Mouse (Mus musculus): ENCODE measurements around the gene Wdtc1. TPM values are rescaled to one million over a fixed set of nuclear protein-coding genes. Genes with fewer than 3 reads are reported as not detected.

The Wdtc1 gene
- total RNA-seq, 1 experiment: 91.8 TPM

DNA sequence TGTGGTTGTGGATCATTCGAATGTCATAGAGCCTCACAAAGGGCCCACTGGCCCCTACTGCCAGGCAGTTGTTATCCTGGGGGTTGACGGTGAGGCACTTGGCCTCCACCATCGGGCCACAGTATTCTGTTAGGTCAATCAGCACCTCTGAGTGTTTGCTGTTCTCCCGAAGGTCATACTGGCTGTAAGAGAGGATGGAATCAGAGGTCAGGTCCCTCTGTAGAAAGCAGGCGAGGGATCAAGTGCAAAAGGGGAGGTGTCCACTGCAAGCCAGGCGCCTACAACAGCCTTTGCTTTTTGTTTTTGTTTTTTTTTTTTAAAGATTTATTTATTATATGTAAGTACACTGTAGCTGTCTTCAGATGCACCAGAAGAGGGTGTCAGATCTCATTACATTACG is 47.5 kb downstream of the Wdtc1 start:
- Histone ChIP-seq H3K9me3 (ENCODE audit: control insufficient read depth, insufficient read depth, low read depth, low read length) (no peaks in the 10 kb centered on the region), H3K4me3 (ENCODE audit: insufficient read depth in 1 of 2, low read depth in 1 of 2, low read length in 2 of 2, poor library complexity in 1 of 2, severe bottlenecking in 1 of 2) (no peak overlapping the region), H3K27ac (ENCODE audit: insufficient read depth, low read depth, low read length, poor library complexity, severe bottlenecking) (no peak overlapping the region), H3K9ac (ENCODE audit: insufficient read depth, low read depth, low read length, poor library complexity, severe bottlenecking) (no peak overlapping the region), H3K4me1 (ENCODE audit: control insufficient read depth in 2 of 2, insufficient read depth in 2 of 2, low read length in 2 of 2, poor library complexity in 1 of 2) (no peaks in the 10 kb centered on the region), H3K36me3 (ENCODE audit: control insufficient read depth, insufficient read depth, low read length, poor library complexity, severe bottlenecking) (peaks cover 46% of the 10 kb centered on the region)
- TF ChIP-seq MAFK (IDR thresholded peaks at IDR 0.05; ENCODE audit: insufficient read depth, low read depth, low read length) (no peak), CHD2 (IDR thresholded peaks at IDR 0.05; ENCODE audit: low read depth, low read length) (no peak), ZC3H11A (IDR thresholded peaks at IDR 0.05; ENCODE audit: borderline replicate concordance, low read depth, low read length) (no peak), ZNF384 (IDR thresholded peaks at IDR 0.05; ENCODE audit: low read depth, low read length) (no peak), HCFC1 (IDR thresholded peaks at IDR 0.05; ENCODE audit: borderline replicate concordance, insufficient read depth, low read length) (no peak)
- in situ Hi-C loops (cut with MboI; ENCODE audit: low sequenced_read_pairs in 2 of 2, unreplicated experiment in 2 of 2): loop anchor here in 1 of 2 experiments (10.0 kb wide), 1 partner anchor 301 kb away; no protein-coding TSS in a partner anchor
- no peak for DNase-seq (ENCODE audit: low read depth, low spot score)

DNA sequence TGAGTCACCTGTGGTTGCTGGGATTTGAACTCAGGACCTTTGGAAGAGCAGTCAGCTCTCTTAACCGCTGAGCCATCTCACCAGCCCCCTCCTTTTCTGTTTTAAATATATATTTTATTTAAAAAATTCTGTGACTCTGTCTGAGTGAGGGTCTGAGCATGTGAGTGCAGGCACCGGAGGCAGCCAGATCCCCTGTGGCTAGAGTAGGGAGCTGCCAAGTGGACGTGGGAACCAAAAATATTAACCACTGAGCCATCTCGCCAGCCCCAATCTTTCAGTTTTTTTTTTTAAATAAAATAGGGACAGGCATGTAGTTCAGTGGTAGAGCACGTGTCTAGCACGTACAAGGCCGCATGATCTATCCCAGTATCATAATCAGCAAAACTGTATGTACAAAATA is 48.5 kb downstream of the Wdtc1 start:
- Histone ChIP-seq H3K4me1 (ENCODE audit: control insufficient read depth in 2 of 2, insufficient read depth in 2 of 2, low read length in 2 of 2, poor library complexity in 1 of 2) (no peaks in the 10 kb centered on the region; a peak in 1 of 4 replicates), H3K27ac (ENCODE audit: insufficient read depth, low read depth, low read length, poor library complexity, severe bottlenecking) (no peak overlapping the region), H3K9ac (ENCODE audit: insufficient read depth, low read depth, low read length, poor library complexity, severe bottlenecking) (no peak overlapping the region), H3K9me3 (ENCODE audit: control insufficient read depth, insufficient read depth, low read depth, low read length) (no peaks in the 10 kb centered on the region), H3K4me3 (ENCODE audit: insufficient read depth in 1 of 2, low read depth in 1 of 2, low read length in 2 of 2, poor library complexity in 1 of 2, severe bottlenecking in 1 of 2) (no peak overlapping the region), H3K36me3 (ENCODE audit: control insufficient read depth, insufficient read depth, low read length, poor library complexity, severe bottlenecking) (peaks cover 56% of the 10 kb centered on the region)
- in situ Hi-C loops (cut with MboI; ENCODE audit: low sequenced_read_pairs in 2 of 2, unreplicated experiment in 2 of 2): loop anchor here in 1 of 2 experiments (5.0 to 10.0 kb wide), 2 partner anchors 87 to 300 kb away; no protein-coding TSS in a partner anchor
- TF ChIP-seq ZNF384 (IDR thresholded peaks at IDR 0.05; ENCODE audit: low read depth, low read length) (no peak), HCFC1 (IDR thresholded peaks at IDR 0.05; ENCODE audit: borderline replicate concordance, insufficient read depth, low read length) (no peak), CHD2 (IDR thresholded peaks at IDR 0.05; ENCODE audit: low read depth, low read length) (no peak), ZC3H11A (IDR thresholded peaks at IDR 0.05; ENCODE audit: borderline replicate concordance, low read depth, low read length) (no peak), MAFK (IDR thresholded peaks at IDR 0.05; ENCODE audit: insufficient read depth, low read depth, low read length) (no peak)
- no peak for DNase-seq (ENCODE audit: low read depth, low spot score)

DNA sequence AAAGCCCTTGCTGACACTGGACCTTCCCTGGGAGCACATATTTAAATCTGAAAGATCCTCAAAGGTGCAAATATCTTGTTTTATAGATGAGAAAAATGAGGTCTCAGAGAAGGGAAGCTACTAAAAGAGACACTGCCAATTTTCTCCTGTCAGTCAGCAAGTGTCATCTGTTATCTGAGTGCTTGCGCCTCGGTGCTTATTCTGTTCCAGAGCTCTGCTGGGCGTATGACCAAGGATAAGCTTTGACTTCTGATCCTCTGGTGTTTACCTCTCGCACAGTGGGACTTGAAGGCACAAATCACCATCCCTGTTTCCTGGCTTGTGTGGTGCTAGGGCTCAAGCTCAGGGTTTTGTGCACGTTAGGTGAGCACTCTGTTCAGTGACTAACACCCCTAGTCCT is 50.6 kb downstream of the Wdtc1 start:
- no peak for DNase-seq (ENCODE audit: low read depth, low spot score)
- Histone ChIP-seq H3K4me3 (ENCODE audit: insufficient read depth in 1 of 2, low read depth in 1 of 2, low read length in 2 of 2, poor library complexity in 1 of 2, severe bottlenecking in 1 of 2) (no peak overlapping the region), H3K27ac (ENCODE audit: insufficient read depth, low read depth, low read length, poor library complexity, severe bottlenecking) (no peak overlapping the region), H3K9ac (ENCODE audit: insufficient read depth, low read depth, low read length, poor library complexity, severe bottlenecking) (no peak overlapping the region), H3K9me3 (ENCODE audit: control insufficient read depth, insufficient read depth, low read depth, low read length) (no peaks in the 10 kb centered on the region), H3K4me1 (ENCODE audit: control insufficient read depth in 2 of 2, insufficient read depth in 2 of 2, low read length in 2 of 2, poor library complexity in 1 of 2) (peaks cover 0 to 2% of the 10 kb centered on the region in 2 experiments; a peak in 1 of 4 replicates), H3K36me3 (ENCODE audit: control insufficient read depth, insufficient read depth, low read length, poor library complexity, severe bottlenecking) (peaks cover 63% of the 10 kb centered on the region)
- no peak for TF ChIP-seq ZC3H11A (IDR thresholded peaks at IDR 0.05; ENCODE audit: borderline replicate concordance, low read depth, low read length)
- TF ChIP-seq CHD2 (IDR thresholded peaks at IDR 0.05; ENCODE audit: low read depth, low read length): no peak
- no peak for TF ChIP-seq ZNF384 (IDR thresholded peaks at IDR 0.05; ENCODE audit: low read depth, low read length)
- TF ChIP-seq HCFC1 (IDR thresholded peaks at IDR 0.05; ENCODE audit: borderline replicate concordance, insufficient read depth, low read length): no peak
- no peak for TF ChIP-seq MAFK (IDR thresholded peaks at IDR 0.05; ENCODE audit: insufficient read depth, low read depth, low read length)
- in situ Hi-C loops (cut with MboI; ENCODE audit: low sequenced_read_pairs in 2 of 2, unreplicated experiment in 2 of 2): loop anchor here in 1 of 2 experiments (5.0 to 10.0 kb wide), 2 partner anchors 85 to 298 kb away; no protein-coding TSS in a partner anchor

DNA sequence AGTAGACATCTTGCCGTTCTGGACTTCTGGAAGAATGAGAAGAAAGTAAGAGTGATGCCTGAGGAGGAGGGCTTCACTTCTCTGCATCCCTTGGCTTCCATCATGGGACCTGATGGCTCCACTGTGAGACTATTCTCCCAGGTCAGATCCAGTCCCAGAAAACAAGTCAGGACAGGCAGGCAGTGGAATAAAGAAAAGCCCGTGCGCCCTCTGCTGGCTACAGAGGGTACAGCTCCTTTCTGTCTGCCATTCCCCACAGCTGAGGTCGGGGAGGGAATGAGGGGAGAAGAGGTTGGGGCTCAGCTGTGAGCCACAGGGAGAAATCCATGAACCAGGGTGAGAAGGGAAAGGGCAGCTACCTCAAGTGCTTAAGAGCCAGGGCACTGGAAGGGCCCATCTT is 51.5 kb downstream of the Wdtc1 start:
- Histone ChIP-seq H3K9ac (ENCODE audit: insufficient read depth, low read depth, low read length, poor library complexity, severe bottlenecking) (no peak overlapping the region), H3K27ac (ENCODE audit: insufficient read depth, low read depth, low read length, poor library complexity, severe bottlenecking) (no peak overlapping the region), H3K9me3 (ENCODE audit: control insufficient read depth, insufficient read depth, low read depth, low read length) (no peaks in the 10 kb centered on the region), H3K36me3 (ENCODE audit: control insufficient read depth, insufficient read depth, low read length, poor library complexity, severe bottlenecking) (peaks cover 71% of the 10 kb centered on the region), H3K4me1 (ENCODE audit: control insufficient read depth in 2 of 2, insufficient read depth in 2 of 2, low read length in 2 of 2, poor library complexity in 1 of 2) (peaks cover 0 to 2% of the 10 kb centered on the region in 2 experiments; a peak in 1 of 4 replicates), H3K4me3 (ENCODE audit: insufficient read depth in 1 of 2, low read depth in 1 of 2, low read length in 2 of 2, poor library complexity in 1 of 2, severe bottlenecking in 1 of 2) (no peak overlapping the region)
- no peak for TF ChIP-seq CHD2 (IDR thresholded peaks at IDR 0.05; ENCODE audit: low read depth, low read length)
- TF ChIP-seq ZC3H11A (IDR thresholded peaks at IDR 0.05; ENCODE audit: borderline replicate concordance, low read depth, low read length): peak; percentile 24; the same call in 1 of the 2 replicates
- in situ Hi-C loops (cut with MboI; ENCODE audit: low sequenced_read_pairs in 2 of 2, unreplicated experiment in 2 of 2): loop anchor here in 1 of 2 experiments (5.0 to 10.0 kb wide), 2 partner anchors 85 to 297 kb away; no protein-coding TSS in a partner anchor
- no peak for DNase-seq (ENCODE audit: low read depth, low spot score)
